Mouse (Mus musculus) hindbrain, embryonic 16.5 days (tissue): ENCODE data around the gene Maff. TPM values are rescaled to one million over a fixed set of nuclear protein-coding genes. Genes with fewer than 3 reads are reported as not detected.

Source experiments
- ATAC-seq: fragments of 200-750 bp; cut with Nextera tagmentation; 2 replicates; pipeline ENCODE4 v1.8.0; 2017; ENCODE audit warnings: moderate TSS enrichment, moderate library complexity
- H3K27ac ChIP-seq: fragments of 300-500 bp; sonication (generic); 2 replicates; pipeline ENCODE4 v1.5.1; 2014; ENCODE audit warnings: low read depth, mild to moderate bottlenecking, control low read depth, low read length, moderate library complexity
- H3K27me3 ChIP-seq: fragments of 300-500 bp; sonication (generic); replicated peaks from 2 replicates; pipeline ENCODE4 v1.6.1; 2014; ENCODE audit warnings: low read length; ENCODE audit not compliant: control insufficient read depth, insufficient read depth
- H3K36me3 ChIP-seq: fragments of 300-500 bp; sonication (generic); 2 replicates; pipeline ENCODE4 v1.6.1; 2014; ENCODE audit warnings: mild to moderate bottlenecking, low read length, moderate library complexity, mixed read lengths; ENCODE audit not compliant: control insufficient read depth, insufficient read depth
- H3K4me1 ChIP-seq: fragments of 300-500 bp; sonication (generic); 2 replicates; pipeline ENCODE4 v1.6.1; 2014; ENCODE audit warnings: low read depth, low read length; ENCODE audit not compliant: control insufficient read depth, insufficient read depth
- H3K4me2 ChIP-seq: fragments of 300-500 bp; sonication (generic); 2 replicates; pipeline ENCODE4 v1.6.1; 2014; ENCODE audit warnings: mild to moderate bottlenecking, low read length, control low read depth, moderate library complexity
- H3K4me3 ChIP-seq: fragments of 300-500 bp; sonication (generic); 2 replicates; pipeline ENCODE4 v1.5.1; 2014; ENCODE audit warnings: mild to moderate bottlenecking, low read length, control low read depth, moderate library complexity
- H3K9ac ChIP-seq: fragments of 300-500 bp; sonication (generic); 2 replicates; pipeline ENCODE4 v1.6.1; 2014; ENCODE audit warnings: low read depth, mild to moderate bottlenecking, control low read depth, low read length, moderate library complexity
- H3K9me3 ChIP-seq: fragments of 300-500 bp; sonication (generic); 2 replicates; pipeline ENCODE4 v1.6.1; 2014; ENCODE audit warnings: mild to moderate bottlenecking, low read length, moderate library complexity; ENCODE audit not compliant: control insufficient read depth
- WGBS: fragments of 180-500 bp; shearing (Covaris S2); extraction: QIAGEN DNeasy Blood & Tissue Kit; methylation state at CpG from one replicate; pipeline ENCODE4 v1.1.7; 2014; 5-methylcytosine and 5-hydroxymethylcytosine counted together
- polyA plus RNA-seq: library from polyadenylated mRNA; unstranded; fragments of >200 nt; fragmentation: Nextera tagmentation; extraction: Ambion mirVana; gene quantifications from 2 replicates; pipeline ENCODE4 v1.2.1, GENCODE M21; 2015

Maff gene
- polyA plus RNA-seq, 1 experiment from 2014 or later: 1.2 TPM

GRCm38 (mm10) chr15:79347165-79347844 lies 884 bp downstream of the Maff start:
- Histone ChIP-seq H3K4me3 (peak overlapping the region; percentile 53), H3K27me3 (no peaks in the 10 kb centered on the region; the same call in 1 of the 2 replicates), H3K27ac (peak overlapping the region; percentile 71), H3K36me3 (no peaks in the 10 kb centered on the region), H3K4me1 (peaks cover 10% of the 10 kb centered on the region), H3K9ac (peak overlapping the region; percentile 78), H3K4me2 (peak overlapping the region; percentile 85), H3K9me3 (no peaks in the 10 kb centered on the region)
- ATAC-seq: peak; percentile 89
- WGBS: under 1% methylated on average over 52 of the region's 61 CpGs

GRCm38 (mm10) chr15:79347845-79348506 lies 1.6 kb downstream of the Maff start:
- Histone ChIP-seq H3K27ac (peak overlapping the region; percentile 71), H3K36me3 (no peaks in the 10 kb centered on the region), H3K4me2 (peak overlapping the region; percentile 85), H3K4me3 (peak overlapping the region; percentile 53), H3K9me3 (no peaks in the 10 kb centered on the region), H3K27me3 (no peaks in the 10 kb centered on the region; the same call in 1 of the 2 replicates), H3K4me1 (peaks cover 10% of the 10 kb centered on the region), H3K9ac (peak overlapping the region; percentile 78)
- 2% methylated on average over 39 of the region's 46 CpGs for WGBS
- ATAC-seq: peak; percentile 64

GRCm38 (mm10) chr15:79348651-79349050 lies 2.2 kb downstream of the Maff start:
- H3K36me3 ChIP-seq: no peaks in the 10 kb centered on the region
- H3K27ac ChIP-seq: no peak overlapping the region; the same call in 1 of the 2 replicates
- ATAC-seq: no peak
- peak overlapping the region; percentile 53 for H3K4me3 ChIP-seq
- H3K9me3 ChIP-seq: no peaks in the 10 kb centered on the region
- peaks cover 10% of the 10 kb centered on the region for H3K4me1 ChIP-seq
- WGBS: 74% methylated on average over 8 of the region's 8 CpGs
- H3K4me2 ChIP-seq: peak overlapping the region; percentile 85
- no peaks in the 10 kb centered on the region; the same call in 1 of the 2 replicates for H3K27me3 ChIP-seq
- peak overlapping the region; percentile 78 for H3K9ac ChIP-seq

- no peak overlapping the region for H3K9ac ChIP-seq
- no peak overlapping the region for H3K27ac ChIP-seq
- H3K4me1 ChIP-seq: peaks cover 10% of the 10 kb centered on the region
- H3K4me3 ChIP-seq: no peak overlapping the region
- no peak overlapping the region for H3K4me2 ChIP-seq
- no peaks in the 10 kb centered on the region for H3K9me3 ChIP-seq
- no peaks in the 10 kb centered on the region; the same call in 1 of the 2 replicates for H3K27me3 ChIP-seq
- ATAC-seq: no peak
- no peaks in the 10 kb centered on the region for H3K36me3 ChIP-seq
- 91% methylated on average over 4 of the region's 4 CpGs for WGBS
These were observed 4.4 kb downstream of the Maff start for GRCm38 (mm10) chr15:79350866-79351265.

- ATAC-seq: no peak
- Histone ChIP-seq H3K4me3 (no peak overlapping the region), H3K27me3 (peaks cover 3% of the 10 kb centered on the region; the same call in 1 of the 2 replicates), H3K27ac (no peak overlapping the region), H3K9me3 (no peaks in the 10 kb centered on the region), H3K4me1 (peaks cover 11% of the 10 kb centered on the region), H3K36me3 (no peaks in the 10 kb centered on the region), H3K9ac (no peak overlapping the region; the same call in 1 of the 2 replicates), H3K4me2 (no peak overlapping the region)
- WGBS: 23% methylated on average over 15 of the region's 15 CpGs
These were observed 4.9 kb downstream of the Maff start for GRCm38 (mm10) chr15:79351331-79351767.

GRCm38 (mm10) chr15:79352479-79352878 lies 6.1 kb downstream of the Maff start:
- ATAC-seq: no peak
- WGBS: 89% methylated on average over 6 of the region's 6 CpGs
- no peak overlapping the region for H3K4me2 ChIP-seq
- peaks cover 5% of the 10 kb centered on the region; the same call in 1 of the 2 replicates for H3K27me3 ChIP-seq
- no peaks in the 10 kb centered on the region for H3K36me3 ChIP-seq
- no peak overlapping the region for H3K4me3 ChIP-seq
- no peaks in the 10 kb centered on the region for H3K9me3 ChIP-seq
- H3K27ac ChIP-seq: no peak overlapping the region
- H3K4me1 ChIP-seq: peaks cover 21% of the 10 kb centered on the region
- no peak overlapping the region for H3K9ac ChIP-seq

- Histone ChIP-seq H3K9ac (no peak overlapping the region), H3K4me3 (no peak overlapping the region), H3K27me3 (peaks cover 5% of the 10 kb centered on the region; the same call in 1 of the 2 replicates), H3K9me3 (no peaks in the 10 kb centered on the region), H3K27ac (no peak overlapping the region), H3K4me1 (peaks cover 14% of the 10 kb centered on the region), H3K36me3 (no peaks in the 10 kb centered on the region), H3K4me2 (no peak overlapping the region)
- 87% methylated on average over 5 of the region's 5 CpGs for WGBS
- no peak for ATAC-seq
These were observed 7.4 kb downstream of the Maff start for GRCm38 (mm10) chr15:79353690-79354305.

- no peak for ATAC-seq
- Histone ChIP-seq H3K4me2 (no peak overlapping the region), H3K4me3 (no peak overlapping the region), H3K27ac (no peak overlapping the region), H3K9ac (no peak overlapping the region), H3K36me3 (no peaks in the 10 kb centered on the region), H3K27me3 (peaks cover 5% of the 10 kb centered on the region; the same call in 1 of the 2 replicates), H3K4me1 (peaks cover 14% of the 10 kb centered on the region), H3K9me3 (no peaks in the 10 kb centered on the region)
- 84% methylated on average over 4 of the region's 4 CpGs for WGBS
These were observed 8.2 kb downstream of the Maff start for GRCm38 (mm10) chr15:79354619-79355018.

- H3K27ac ChIP-seq: no peak overlapping the region
- peak overlapping the region; percentile 49 for H3K4me3 ChIP-seq
- WGBS: 87% methylated on average over 8 of the region's 8 CpGs
- peak overlapping the region; percentile 99 for H3K4me2 ChIP-seq
- peaks cover 13% of the 10 kb centered on the region for H3K4me1 ChIP-seq
- no peaks in the 10 kb centered on the region for H3K9me3 ChIP-seq
- ATAC-seq: no peak
- 0 out of 2 replicates have a peak, but pooled peaks cover 5% of the 10 kb centered on the region for H3K27me3 ChIP-seq
- H3K36me3 ChIP-seq: no peaks in the 10 kb centered on the region
- peak overlapping the region; percentile 69 for H3K9ac ChIP-seq
These were observed 10.1 kb downstream of the Maff start for GRCm38 (mm10) chr15:79356481-79356880.
